Mouse (Mus musculus): Measurements from ENCODE around the gene Snupn. TPM values are rescaled to one million over a fixed set of nuclear protein-coding genes. Genes with fewer than 3 reads are reported as not detected.
"Not testable (repeated sequence)": the region's sequence is repeated elsewhere in the genome, so short reads cannot be mapped to it uniquely, and the experiment has no call there.

The Snupn gene
- polyA plus RNA-seq, 1 experiment = not detected

- 29% methylated on average over 1 of the region's 1 CpGs for WGBS
- H3K27ac ChIP-seq (ENCODE audit: insufficient read depth, low read depth, low read length) = peak overlapping the region; percentile 93
Observed at GRCm38 (mm10) chr9:56981502-56981901, 30.8 kb downstream of the Snupn start.

GRCm38 (mm10) chr9:56994286-56995197, 43.9 kb downstream of the Snupn start, which contains the start of gene Ptpn9:
Gene Ptpn9, plus strand, starts transcription at chr9:56994923.
- 3% methylated on average over 62 of the region's 62 CpGs for WGBS
- Histone ChIP-seq H3K4me3 (ENCODE audit: insufficient read depth, low read depth, low read length) (peak within 1 kb of the TSS; percentile 85), H3K27ac (ENCODE audit: insufficient read depth, low read depth, low read length) (peak within 1 kb of the TSS; percentile 73), H3K4me1 (ENCODE audit: control insufficient read depth, insufficient read depth, low read length) (no peaks in the 10 kb centered on the region)
- TF ChIP-seq POLR2A (IDR thresholded peaks at IDR 0.05; ENCODE audit: insufficient read depth, low read depth, low read length) (no peak; the same call in 1 of the 2 replicates), CTCF (IDR thresholded peaks at IDR 0.05; ENCODE audit: insufficient read depth, low read depth, low read length) (peak; percentile 45; the same call in 1 of the 2 replicates)

More at GRCm38 (mm10) chr9:56981502-56981901, 30.8 kb downstream of the Snupn start:
- H3K4me3 ChIP-seq (ENCODE audit: insufficient read depth, low read depth, low read length) = no peak overlapping the region
- H3K4me1 ChIP-seq (ENCODE audit: control insufficient read depth, insufficient read depth, low read length) = peaks cover 9% of the 10 kb centered on the region
- TF ChIP-seq CTCF (IDR thresholded peaks at IDR 0.05; ENCODE audit: insufficient read depth, low read depth, low read length) (no peak), POLR2A (IDR thresholded peaks at IDR 0.05; ENCODE audit: insufficient read depth, low read depth, low read length) (no peak)

GRCm38 (mm10) chr9:56995198-56996027, 44.7 kb downstream of the Snupn start:
- Histone ChIP-seq H3K4me1 (ENCODE audit: control insufficient read depth, insufficient read depth, low read length) (no peaks in the 10 kb centered on the region), H3K27ac (ENCODE audit: insufficient read depth, low read depth, low read length) (peak overlapping the region; percentile 73), H3K4me3 (ENCODE audit: insufficient read depth, low read depth, low read length) (peak overlapping the region; percentile 85)
- TF ChIP-seq POLR2A (IDR thresholded peaks at IDR 0.05; ENCODE audit: insufficient read depth, low read depth, low read length) (no peak; the same call in 1 of the 2 replicates), CTCF (IDR thresholded peaks at IDR 0.05; ENCODE audit: insufficient read depth, low read depth, low read length) (no peak)
- under 1% methylated on average over 80 of the region's 80 CpGs for WGBS

- peak overlapping the region; percentile 85 for H3K4me3 ChIP-seq (ENCODE audit: insufficient read depth, low read depth, low read length)
- TF ChIP-seq CTCF (IDR thresholded peaks at IDR 0.05; ENCODE audit: insufficient read depth, low read depth, low read length) = no peak
- no peak for TF ChIP-seq POLR2A (IDR thresholded peaks at IDR 0.05; ENCODE audit: insufficient read depth, low read depth, low read length)
- H3K27ac ChIP-seq (ENCODE audit: insufficient read depth, low read depth, low read length) = peak overlapping the region; percentile 70
- 0% methylated on average over 5 of the region's 5 CpGs for WGBS
- H3K4me1 ChIP-seq (ENCODE audit: control insufficient read depth, insufficient read depth, low read length) = no peaks in the 10 kb centered on the region
Observed at GRCm38 (mm10) chr9:56996028-56996346, 45.3 kb downstream of the Snupn start.

GRCm38 (mm10) chr9:56997206-56997605, 46.5 kb downstream of the Snupn start:
- not testable (repeated sequence) for H3K4me1 ChIP-seq (ENCODE audit: control insufficient read depth, insufficient read depth, low read length); H3K27ac ChIP-seq (ENCODE audit: insufficient read depth, low read depth, low read length); H3K4me3 ChIP-seq (ENCODE audit: insufficient read depth, low read depth, low read length)
- WGBS = 78% methylated on average over 1 of the region's 1 CpGs

GRCm38 (mm10) chr9:57003011-57003410, 52.3 kb downstream of the Snupn start:
- TF ChIP-seq CTCF (IDR thresholded peaks at IDR 0.05; ENCODE audit: insufficient read depth, low read depth, low read length) (no peak), POLR2A (IDR thresholded peaks at IDR 0.05; ENCODE audit: insufficient read depth, low read depth, low read length) (no peak)

GRCm38 (mm10) chr9:57012393-57012792, 61.7 kb downstream of the Snupn start:
- TF ChIP-seq CTCF (IDR thresholded peaks at IDR 0.05; ENCODE audit: insufficient read depth, low read depth, low read length) (no peak), POLR2A (IDR thresholded peaks at IDR 0.05; ENCODE audit: insufficient read depth, low read depth, low read length) (no peak)
- 71% methylated on average over 1 of the region's 1 CpGs for WGBS
- Histone ChIP-seq H3K27ac (ENCODE audit: insufficient read depth, low read depth, low read length) (no peak overlapping the region), H3K4me1 (ENCODE audit: control insufficient read depth, insufficient read depth, low read length) (no peaks in the 10 kb centered on the region), H3K4me3 (ENCODE audit: insufficient read depth, low read depth, low read length) (no peak overlapping the region)

More at GRCm38 (mm10) chr9:57003011-57003410, 52.3 kb downstream of the Snupn start:
- 57% methylated on average over 4 of the region's 4 CpGs for WGBS
- H3K4me1 ChIP-seq (ENCODE audit: control insufficient read depth, insufficient read depth, low read length) = peaks cover 4% of the 10 kb centered on the region
- H3K27ac ChIP-seq (ENCODE audit: insufficient read depth, low read depth, low read length) = no peak overlapping the region
- no peak overlapping the region for H3K4me3 ChIP-seq (ENCODE audit: insufficient read depth, low read depth, low read length)

- Histone ChIP-seq H3K4me1 (ENCODE audit: control insufficient read depth, insufficient read depth, low read length) (no peaks in the 10 kb centered on the region), H3K27ac (ENCODE audit: insufficient read depth, low read depth, low read length) (no peak overlapping the region), H3K4me3 (ENCODE audit: insufficient read depth, low read depth, low read length) (no peak overlapping the region)
- WGBS = 72% methylated on average over 4 of the region's 4 CpGs
- TF ChIP-seq POLR2A (IDR thresholded peaks at IDR 0.05; ENCODE audit: insufficient read depth, low read depth, low read length) (no peak), CTCF (IDR thresholded peaks at IDR 0.05; ENCODE audit: insufficient read depth, low read depth, low read length) (no peak)
Observed at GRCm38 (mm10) chr9:57012895-57013294, 62.2 kb downstream of the Snupn start.

GRCm38 (mm10) chr9:57013756-57014155, 63.1 kb downstream of the Snupn start:
- TF ChIP-seq CTCF (IDR thresholded peaks at IDR 0.05; ENCODE audit: insufficient read depth, low read depth, low read length) (no peak), POLR2A (IDR thresholded peaks at IDR 0.05; ENCODE audit: insufficient read depth, low read depth, low read length) (no peak)
- WGBS = 93% methylated on average over 1 of the region's 1 CpGs

More at GRCm38 (mm10) chr9:57013756-57014155, 63.1 kb downstream of the Snupn start:
- Histone ChIP-seq H3K4me3 (ENCODE audit: insufficient read depth, low read depth, low read length) (no peak overlapping the region), H3K4me1 (ENCODE audit: control insufficient read depth, insufficient read depth, low read length) (no peaks in the 10 kb centered on the region), H3K27ac (ENCODE audit: insufficient read depth, low read depth, low read length) (no peak overlapping the region)
